Mouse (Mus musculus): ENCODE results near the gene Ssr2.

DNA sequence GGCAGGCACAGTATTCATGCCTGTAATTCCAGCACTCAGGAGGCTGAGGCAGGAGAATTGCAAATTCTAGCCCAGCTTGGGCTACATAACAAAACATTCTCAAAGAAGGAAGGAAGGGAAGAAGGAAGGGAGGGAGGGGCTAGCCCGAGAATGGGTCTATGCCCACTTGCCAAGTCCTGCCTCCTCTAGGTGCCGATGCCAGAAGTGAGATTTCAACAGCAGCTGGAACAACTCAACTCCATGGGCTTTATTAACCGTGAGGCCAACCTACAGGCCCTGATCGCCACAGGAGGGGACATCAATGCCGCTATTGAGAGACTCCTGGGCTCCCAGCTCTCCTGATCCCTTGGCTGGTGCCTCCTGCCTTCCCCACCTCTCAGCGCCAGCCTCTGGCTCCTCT lies 7.8 kb upstream of the Ssr2 start:
- TF ChIP-seq HCFC1 (IDR thresholded peaks at IDR 0.05; ENCODE audit: borderline replicate concordance, insufficient read depth, low read length), result no peak
- TF ChIP-seq MAFK (IDR thresholded peaks at IDR 0.05; ENCODE audit: insufficient read depth, low read depth, low read length), result no peak
- TF ChIP-seq CHD2 (IDR thresholded peaks at IDR 0.05; ENCODE audit: low read depth, low read length), result no peak

Measured in ES-E14 (cell line).